Mouse (Mus musculus) gastrocnemius, adult 2 months (tissue): ENCODE results near the gene Atg10. TPM values are rescaled to one million over a fixed set of nuclear protein-coding genes. Genes with fewer than 3 reads are reported as not detected.

Experiments
- DNase-seq: peaks from one replicate; pipeline ENCODE4 v3.0.0; 2022
- H3K27ac ChIP-seq: fragments of 200-600 bp; 2 replicates; pipeline ENCODE4 v1.8.1; 2022; ENCODE audit warnings: mild to moderate bottlenecking
- H3K4me3 ChIP-seq: fragments of 200-600 bp; 2 replicates; pipeline ENCODE4 v1.8.1; 2022; ENCODE audit warnings: mild to moderate bottlenecking, moderate library complexity
- CTCF ChIP-seq: fragments of 200-600 bp; IDR thresholded peaks from 2 replicates; pipeline ENCODE4 v1.8.1; 2022; ENCODE audit warnings: antibody characterized with exemption, mild to moderate bottlenecking, moderate library complexity
- intact Hi-C: fragments of 180-260 bp; cut with DNase I; formaldehyde crosslinking; loops from one replicate; pipeline ENCODE4 v1.15.1; 2025
- total RNA-seq, 2 experiments: library from RNA; stranded (reverse); gene quantifications; 2 replicates each; pipeline ENCODE4 v1.2.3; 2021

The Atg10 gene
- total RNA-seq, 2 experiments from 2014 or later, result 9.6 to 14.9 TPM

GRCm38 (mm10) chr13:91169529-91170319, 54.0 kb downstream of the Atg10 start:
- TF ChIP-seq CTCF, result no peak
- intact Hi-C loops, result no loop called here
- no peak for DNase-seq

GRCm38 (mm10) chr13:91168486-91168885, 55.3 kb downstream of the Atg10 start:
- Histone ChIP-seq H3K4me3 (no peak overlapping the region), H3K27ac (no peak overlapping the region)
- no peak for TF ChIP-seq CTCF
- no peak for DNase-seq
- intact Hi-C loops, result no loop called here

More at GRCm38 (mm10) chr13:91169529-91170319, 54.0 kb downstream of the Atg10 start:
- Histone ChIP-seq H3K27ac (no peak overlapping the region), H3K4me3 (no peak overlapping the region)

GRCm38 (mm10) chr13:91167561-91167960, 56.2 kb downstream of the Atg10 start:
- intact Hi-C loops, result no loop called here
- H3K27ac ChIP-seq, result no peak overlapping the region
- no peak overlapping the region for H3K4me3 ChIP-seq
- DNase-seq, result no peak
- TF ChIP-seq CTCF, result no peak

GRCm38 (mm10) chr13:91166286-91166685, 57.5 kb downstream of the Atg10 start:
- intact Hi-C loops, result no loop called here
- peak overlapping the region; percentile 22 for H3K4me3 ChIP-seq
- no peak overlapping the region; the same call in 1 of the 2 replicates for H3K27ac ChIP-seq
- TF ChIP-seq CTCF, result no peak
- no peak for DNase-seq

- H3K4me3 ChIP-seq, result no peak overlapping the region
- intact Hi-C loops, result no loop called here
- DNase-seq, result no peak
- peak overlapping the region; percentile 60 for H3K27ac ChIP-seq
- no peak for TF ChIP-seq CTCF
Observed at GRCm38 (mm10) chr13:91165200-91165599, 58.6 kb downstream of the Atg10 start.

GRCm38 (mm10) chr13:91163292-91163691, 60.5 kb downstream of the Atg10 start:
- H3K27ac ChIP-seq, result no peak overlapping the region
- DNase-seq, result no peak
- no peak for TF ChIP-seq CTCF
- no peak overlapping the region for H3K4me3 ChIP-seq
- intact Hi-C loops, result no loop called here

GRCm38 (mm10) chr13:91162452-91162851, 61.3 kb downstream of the Atg10 start:
- Histone ChIP-seq H3K27ac (no peak overlapping the region), H3K4me3 (no peak overlapping the region)
- no peak for DNase-seq
- intact Hi-C loops, result no loop called here
- TF ChIP-seq CTCF, result no peak

GRCm38 (mm10) chr13:91160616-91161015, 63.2 kb downstream of the Atg10 start:
- intact Hi-C loops, result no loop called here
- H3K4me3 ChIP-seq, result no peak overlapping the region
- TF ChIP-seq CTCF, result no peak
- DNase-seq, result no peak
- H3K27ac ChIP-seq, result no peak overlapping the region

GRCm38 (mm10) chr13:91159881-91160280, 63.9 kb downstream of the Atg10 start:
- TF ChIP-seq CTCF, result no peak
- intact Hi-C loops, result loop anchor here (5.0 to 10.0 kb wide), 2 partner anchors 205 to 302 kb away; partner anchors contain the start of gene Ssbp2
- H3K27ac ChIP-seq, result peak overlapping the region; percentile 48

GRCm38 (mm10) chr13:91157941-91158340, 65.8 kb downstream of the Atg10 start:
- DNase-seq, result no peak
- TF ChIP-seq CTCF, result no peak

More at GRCm38 (mm10) chr13:91159881-91160280, 63.9 kb downstream of the Atg10 start:
- DNase-seq, result peak; percentile 51
- no peak overlapping the region for H3K4me3 ChIP-seq

GRCm38 (mm10) chr13:91157429-91157828, 66.3 kb downstream of the Atg10 start:
- TF ChIP-seq CTCF, result no peak
- DNase-seq, result no peak
- Histone ChIP-seq H3K4me3 (no peak overlapping the region), H3K27ac (no peak overlapping the region)
- intact Hi-C loops, result loop anchor here (5.0 to 10.0 kb wide), 2 partner anchors 207 to 305 kb away; partner anchors contain the start of gene Ssbp2

More at GRCm38 (mm10) chr13:91157941-91158340, 65.8 kb downstream of the Atg10 start:
- intact Hi-C loops, result loop anchor here (5.0 to 10.0 kb wide), 2 partner anchors 207 to 304 kb away; partner anchors contain the start of gene Ssbp2
- Histone ChIP-seq H3K27ac (no peak overlapping the region), H3K4me3 (no peak overlapping the region)

GRCm38 (mm10) chr13:91156949-91157348, 66.8 kb downstream of the Atg10 start:
- TF ChIP-seq CTCF, result no peak
- DNase-seq, result no peak
- H3K27ac ChIP-seq, result no peak overlapping the region
- no peak overlapping the region for H3K4me3 ChIP-seq
- intact Hi-C loops, result loop anchor here (5.0 to 10.0 kb wide), 2 partner anchors 208 to 305 kb away; partner anchors contain the start of gene Ssbp2

GRCm38 (mm10) chr13:91156308-91156707, 67.5 kb downstream of the Atg10 start:
- no peak overlapping the region for H3K4me3 ChIP-seq
- DNase-seq, result no peak
- TF ChIP-seq CTCF, result no peak
- no peak overlapping the region for H3K27ac ChIP-seq
- intact Hi-C loops, result loop anchor here (5.0 to 10.0 kb wide), 2 partner anchors 208 to 306 kb away; partner anchors contain the start of gene Ssbp2
